Comparison of ENCODE assay signal across 12 mouse cellular contexts in genomic region chr4:150709391-150710130, GRCm38 (mm10). TPM values are rescaled to one million over a fixed set of nuclear protein-coding genes. Genes with fewer than 3 reads are reported as not detected.
DNase-seq lines count a peak whose midpoint lies in the region; ATAC-seq and TF ChIP-seq lines count a peak whose summit lies in the region.
"Had no signal": no experiment of that assay in that cellular context is flagged by ENCODE, and none has a peak within 500 bp of the region (broad histone marks: within the 10 kb centered on the region; RNA-seq: fewer than 3 reads in every experiment).

No protein-coding gene starts in this region.

- no peak for TF ChIP-seq CTCF in intestine, postnatal 0 days (IDR thresholded peaks at IDR 0.05; ENCODE audit: low read depth)
- no peak for TF ChIP-seq CTCF in left cerebral cortex, adult 2 months (IDR thresholded peaks at IDR 0.05)

- no peaks in the 10 kb centered on the region for H3K27me3 ChIP-seq in intestine, embryonic 16.5 days (replicated peaks; ENCODE audit: control insufficient read depth, insufficient read depth, low read length)
- no peaks in the 10 kb centered on the region for H3K27me3 ChIP-seq in intestine, postnatal 0 days (replicated peaks; ENCODE audit: control insufficient read depth, insufficient read depth, low read length)
- H3K27me3 ChIP-seq in hindbrain, embryonic 14.5 days (ENCODE audit: control insufficient read depth, insufficient read depth, low read length), result no peaks in the 10 kb centered on the region
- H3K27me3 ChIP-seq in limb, embryonic 10.5 days (ENCODE audit: low read depth, poor library complexity, severe bottlenecking), result 0 out of 2 replicates have a peak, but pooled peaks cover 4% of the 10 kb centered on the region

- no peaks in the 10 kb centered on the region for H3K36me3 ChIP-seq in intestine, embryonic 16.5 days (ENCODE audit: control insufficient read depth, insufficient read depth, low read length)
- H3K36me3 ChIP-seq in intestine, postnatal 0 days (ENCODE audit: control insufficient read depth, insufficient read depth), result no peaks in the 10 kb centered on the region
- no peaks in the 10 kb centered on the region for H3K36me3 ChIP-seq in hindbrain, embryonic 14.5 days (replicated peaks; ENCODE audit: control insufficient read depth, insufficient read depth)
- no peaks in the 10 kb centered on the region for H3K36me3 ChIP-seq in limb, embryonic 10.5 days

- H3K4me3 ChIP-seq in intestine, embryonic 16.5 days (ENCODE audit: low read length), result no peak overlapping the region
- no peak overlapping the region for H3K4me3 ChIP-seq in intestine, postnatal 0 days (ENCODE audit: low read depth, low read length)
- no peak overlapping the region for H3K4me3 ChIP-seq in hindbrain, embryonic 14.5 days (replicated peaks; ENCODE audit: low read length)
- H3K4me3 ChIP-seq in limb, embryonic 10.5 days, result no peak overlapping the region
- no peak overlapping the region for H3K4me3 ChIP-seq in left cerebral cortex, adult 2 months
- H3K4me3 ChIP-seq: megakaryocyte, embryonic 14.5 days had no signal

- no peak overlapping the region for H3K27ac ChIP-seq in intestine, embryonic 16.5 days (ENCODE audit: low read length)
- H3K27ac ChIP-seq in intestine, postnatal 0 days (ENCODE audit: low read depth, low read length), result no peak overlapping the region
- H3K27ac ChIP-seq in hindbrain, embryonic 14.5 days, result no peak overlapping the region
- peak overlapping the region; percentile 73 for H3K27ac ChIP-seq in limb, embryonic 10.5 days
- no peak overlapping the region for H3K27ac ChIP-seq in left cerebral cortex, adult 2 months

- 0 out of 2 replicates have a peak, but pooled peaks have one; percentile 21 for ATAC-seq in intestine, embryonic 16.5 days
- no peak for ATAC-seq in intestine, postnatal 0 days
- ATAC-seq in hindbrain, embryonic 14.5 days (ENCODE audit: low FRiP score), result peak; percentile 21; the same call in 1 of the 2 replicates

- 43% methylated on average over 11 of the region's 11 CpGs for WGBS in intestine, embryonic 16.5 days
- WGBS in intestine, postnatal 0 days, result 46% methylated on average over 11 of the region's 11 CpGs
- WGBS in hindbrain, embryonic 14.5 days, result 23% methylated on average over 11 of the region's 11 CpGs
- 51% methylated on average over 11 of the region's 11 CpGs for WGBS in limb, embryonic 10.5 days

- intact Hi-C loops in left cerebral cortex, adult 2 months (cut with DNase I), result loop anchor here (5.0 kb wide), 2 partner anchors 143 to 188 kb away; partner anchors contain the start of gene Errfi1

- no peaks in the 10 kb centered on the region for H3K9me3 ChIP-seq in intestine, embryonic 16.5 days (ENCODE audit: control insufficient read depth, low read length)
- no peaks in the 10 kb centered on the region for H3K9me3 ChIP-seq in intestine, postnatal 0 days (ENCODE audit: control insufficient read depth)
- no peaks in the 10 kb centered on the region for H3K9me3 ChIP-seq in hindbrain, embryonic 14.5 days (ENCODE audit: control insufficient read depth, low read length)
- no peaks in the 10 kb centered on the region for H3K9me3 ChIP-seq in limb, embryonic 10.5 days (replicated peaks)
- H3K9me3 ChIP-seq: megakaryocyte, embryonic 14.5 days had no signal

- H3K4me2 ChIP-seq in intestine, embryonic 16.5 days (ENCODE audit: low read depth, low read length), result no peak overlapping the region
- no peak overlapping the region for H3K4me2 ChIP-seq in intestine, postnatal 0 days (replicated peaks; ENCODE audit: low read depth)
- H3K4me2 ChIP-seq in hindbrain, embryonic 14.5 days (replicated peaks), result no peak overlapping the region

- DNase-seq in adrenal gland, postnatal 14 days, result peak; percentile 57
- no peak for DNase-seq in hindbrain, embryonic 14.5 days (ENCODE audit: low spot score)
- no peak for DNase-seq in limb, embryonic 10.5 days (ENCODE audit: low spot score)
- no peak for DNase-seq in urinary bladder, postnatal 4 days (ENCODE audit: low spot score in 2 of 2)
- no peak for DNase-seq in left cerebral cortex, adult 2 months (ENCODE audit: extremely low spot score in 1 of 2, low spot score in 2 of 2)
- DNase-seq in testis, postnatal 14 days (ENCODE audit: low spot score), result no peak
- DNase-seq: layer of hippocampus, adult 9-11 months; right cerebral cortex, adult 18-20 months had no signal

- H3K4me1 ChIP-seq in intestine, embryonic 16.5 days (ENCODE audit: control insufficient read depth, insufficient read depth, low read length), result peaks cover 13% of the 10 kb centered on the region; the same call in 1 of the 2 replicates
- no peaks in the 10 kb centered on the region for H3K4me1 ChIP-seq in intestine, postnatal 0 days (replicated peaks; ENCODE audit: control insufficient read depth, insufficient read depth, low read length)
- H3K4me1 ChIP-seq in hindbrain, embryonic 14.5 days (replicated peaks; ENCODE audit: control insufficient read depth, insufficient read depth, low read length), result peaks cover 7% of the 10 kb centered on the region; the same call in 1 of the 2 replicates
- H3K4me1 ChIP-seq in limb, embryonic 10.5 days, result peaks cover 32% of the 10 kb centered on the region
- H3K4me1 ChIP-seq: megakaryocyte, embryonic 14.5 days had no signal

- H3K9ac ChIP-seq in intestine, embryonic 16.5 days (ENCODE audit: low read depth, low read length), result peak overlapping the region; percentile 33; the same call in 1 of the 2 replicates
- no peak overlapping the region for H3K9ac ChIP-seq in intestine, postnatal 0 days (ENCODE audit: low read depth, low read length)
- H3K9ac ChIP-seq in hindbrain, embryonic 14.5 days, result no peak overlapping the region

RNA-seq across cellular contexts. Expression of gene Slc45a1, which starts 57.6 kb away (rescaled TPM):
- polyA plus RNA-seq in intestine, embryonic 16.5 days (2015; fragmentation: Nextera tagmentation; extraction: Ambion mirVana), result 0.93 and 1.0 TPM in 2 replicates
- polyA plus RNA-seq in intestine, postnatal 0 days (2015; fragmentation: Nextera tagmentation; extraction: Ambion mirVana), result 0.75 and 0.81 TPM in 2 replicates
- 0.33 and 1.4 TPM in 2 replicates for total RNA-seq in adrenal gland, postnatal 14 days (2021)
- 35.9 and 37.9 TPM in 2 replicates for polyA plus RNA-seq in hindbrain, embryonic 14.5 days (2014; fragmentation: Nextera tagmentation; extraction: Ambion mirVana)
- polyA plus RNA-seq in limb, embryonic 10.5 days (2016; fragmentation: Nextera tagmentation; extraction: Ambion mirVana), result 0.25 and 0.71 TPM in 2 replicates
- total RNA-seq in left cerebral cortex, adult 2 months (2021), result 10 to 100 TPM; 44.4 to 49.0 TPM
- polyA plus RNA-seq: heart, embryonic 16.5 days had no signal

Comparison
In these comparisons a context has a peak if more than half of its experiments do, and no peak if none do; other contexts are left out.
1. RNA of gene Slc45a1, which starts 57.6 kb away (polyA plus RNA-seq): 35.9 to 37.9 TPM in hindbrain, embryonic 14.5 days; 0.93 to 1.0 TPM in intestine, embryonic 16.5 days, 0.75 to 0.81 TPM in intestine, postnatal 0 days and 0.25 to 0.71 TPM in limb, embryonic 10.5 days; every median in the first group is over 10 times any median in the second.